Mouse (Mus musculus) hindbrain, postnatal 0 days (tissue): ENCODE data around the gene Tlx2. TPM values are rescaled to one million over a fixed set of nuclear protein-coding genes. Genes with fewer than 3 reads are reported as not detected.

Source experiments
- ATAC-seq: fragments of 200-750 bp; cut with Nextera tagmentation; 2 replicates; pipeline ENCODE4 v1.8.0; 2017; ENCODE audit warnings: mild to moderate bottlenecking, moderate TSS enrichment, moderate library complexity
- DNase-seq: peaks from one replicate; pipeline ENCODE4 v3.0.0-alpha.2; 2015; ENCODE audit warnings: low spot score
- H3K27ac ChIP-seq: fragments of 300-500 bp; sonication (generic); 2 replicates; pipeline ENCODE4 v1.5.1; 2014; ENCODE audit warnings: mild to moderate bottlenecking
- H3K27me3 ChIP-seq: fragments of 300-500 bp; sonication (generic); 2 replicates; pipeline ENCODE4 v1.6.1; 2014; ENCODE audit warnings: low read length, mixed read lengths; ENCODE audit not compliant: insufficient read depth
- H3K36me3 ChIP-seq: fragments of 300-500 bp; sonication (generic); 2 replicates; pipeline ENCODE4 v1.6.1; 2014; ENCODE audit warnings: low read length, mixed read lengths; ENCODE audit not compliant: insufficient read depth
- H3K4me1 ChIP-seq: fragments of 300-500 bp; sonication (generic); 2 replicates; pipeline ENCODE4 v1.6.1; 2014; ENCODE audit warnings: antibody characterized with exemption, low read length, mixed read lengths; ENCODE audit not compliant: insufficient read depth
- H3K4me2 ChIP-seq: fragments of 300-500 bp; sonication (generic); 2 replicates; pipeline ENCODE4 v1.6.1; 2014; ENCODE audit warnings: low read depth, mild to moderate bottlenecking, low read length, moderate library complexity, mixed read lengths
- H3K4me3 ChIP-seq: fragments of 300-500 bp; sonication (generic); 2 replicates; pipeline ENCODE4 v1.5.1; 2014; ENCODE audit warnings: low read length
- H3K9ac ChIP-seq: fragments of 300-500 bp; sonication (generic); replicated peaks from 2 replicates; pipeline ENCODE4 v1.6.1; 2014; ENCODE audit warnings: mild to moderate bottlenecking, low read length, moderate library complexity, mixed read lengths
- H3K9me3 ChIP-seq: fragments of 300-500 bp; sonication (generic); 2 replicates; pipeline ENCODE4 v1.6.1; 2016; ENCODE audit warnings: low read length, mixed read lengths
- CTCF ChIP-seq: IDR thresholded peaks from 2 replicates; pipeline ENCODE4 v1.5.1; 2016; ENCODE audit warnings: antibody characterized with exemption, control low read depth, low read depth
- WGBS: fragments of 180-500 bp; shearing (Covaris S2); extraction: QIAGEN DNeasy Blood & Tissue Kit; methylation state at CpG from one replicate; pipeline ENCODE4 v1.1.7; 2014; 5-methylcytosine and 5-hydroxymethylcytosine counted together
- microRNA counts: library from miRNA; unstranded; fragments of <30 nt; microRNA quantifications from one replicate; lab custom pipeline; 2015
- microRNA-seq, 2 experiments: library from miRNA; unstranded; fragments of <30 nt; microRNA quantifications; one replicate each; pipeline ENCODE4; 2016
- polyA plus RNA-seq: library from polyadenylated mRNA; unstranded; fragments of >200 nt; fragmentation: Nextera tagmentation; extraction: Ambion mirVana; gene quantifications from 2 replicates; pipeline ENCODE4 v1.2.1, GENCODE M21; 2015
- total RNA-seq: library from RNA; depleted of rRNA; stranded (reverse); fragments of >200 nt; gene quantifications from 2 replicates; pipeline ENCODE4 v1.2.3, GENCODE M21; 2014; rRNA removed

Gene Tlx2
- total and polyA plus RNA-seq, 2 experiments from 2014 or later, result not detected

- Histone ChIP-seq H3K9ac (no peak overlapping the region), H3K27me3 (no peaks in the 10 kb centered on the region), H3K4me2 (no peak overlapping the region), H3K36me3 (no peaks in the 10 kb centered on the region), H3K4me1 (no peaks in the 10 kb centered on the region), H3K9me3 (no peaks in the 10 kb centered on the region), H3K4me3 (no peak overlapping the region), H3K27ac (no peak overlapping the region)
- no peak for TF ChIP-seq CTCF
- no peak for DNase-seq
- ATAC-seq, result no peak
- 73% methylated on average over 3 of the region's 3 CpGs for WGBS
Measured at GRCm38 (mm10) chr6:83019044-83019443, 51.0 kb downstream of the Tlx2 start.

MicroRNAs encoded within 50 kb of the gene (microRNA counts, 519-probe panel; counts per million panel counts)
- microRNA mmu-miR-3470a+mmu-miR-3470b (lab: Ali Mortazavi, UCI), result not detected

Small RNA genes lying within 50 kb of the gene (microRNA-seq; reads per million reads assigned to microRNA genes)
- 0 reads per million in 2 experiments for gene Mir3470a
- 0 to 0.35 reads per million in 2 experiments for gene Mir7040

Other genes starting within 250 kb of the Tlx2 start
- 19.2 and 21.6 TPM in 2 replicates for gene Sema4f, start 130.5 kb downstream of the Tlx2 start, total RNA-seq
- 18.1 and 19.4 TPM in 2 replicates for gene Sema4f, start 130.5 kb downstream of the Tlx2 start, polyA plus RNA-seq
- gene M1ap, start 123.4 kb downstream of the Tlx2 start, total RNA-seq, result 0.16 TPM in 1 of 2 replicates, not detected in the other
- 0.24 and 0.38 TPM in 2 replicates for gene M1ap, start 123.4 kb downstream of the Tlx2 start, polyA plus RNA-seq
- gene Dok1, start 36.8 kb downstream of the Tlx2 start, total RNA-seq, result 4.3 and 15.4 TPM in 2 replicates
- 1.8 and 2.5 TPM in 2 replicates for gene Dok1, start 36.8 kb downstream of the Tlx2 start, polyA plus RNA-seq
- gene Loxl3, start 36.1 kb downstream of the Tlx2 start, total RNA-seq, result 4.6 and 6.1 TPM in 2 replicates
- gene Loxl3, start 36.1 kb downstream of the Tlx2 start, polyA plus RNA-seq, result 5.4 and 5.6 TPM in 2 replicates
- gene Aup1, start 15.8 kb downstream of the Tlx2 start, total RNA-seq, result 185 and 219 TPM in 2 replicates
- 136 and 148 TPM in 2 replicates for gene Aup1, start 15.8 kb downstream of the Tlx2 start, polyA plus RNA-seq
- gene Htra2, start 15.0 kb downstream of the Tlx2 start, total RNA-seq, result 48.4 and 54.2 TPM in 2 replicates
- gene Htra2, start 15.0 kb downstream of the Tlx2 start, polyA plus RNA-seq, result 82.9 and 88.2 TPM in 2 replicates
- gene Dqx1, start 12.4 kb downstream of the Tlx2 start, total RNA-seq, result 0.50 TPM in 1 of 2 replicates, not detected in the other
- 0.36 and 0.42 TPM in 2 replicates for gene Dqx1, start 12.4 kb downstream of the Tlx2 start, polyA plus RNA-seq
- 11.0 and 16.4 TPM in 2 replicates for gene Pcgf1, start 7.6 kb upstream of the Tlx2 start, total RNA-seq
- 27.8 and 29.1 TPM in 2 replicates for gene Pcgf1, start 7.6 kb upstream of the Tlx2 start, polyA plus RNA-seq
- not detected in 2 replicates for gene Lbx2, start 16.1 kb upstream of the Tlx2 start, total RNA-seq
- not detected in 2 replicates for gene Lbx2, start 16.1 kb upstream of the Tlx2 start, polyA plus RNA-seq
- gene Ccdc142, start 31.3 kb upstream of the Tlx2 start, total RNA-seq, result 12.7 and 19.9 TPM in 2 replicates
- 4.7 TPM in 2 replicates for gene Ccdc142, start 31.3 kb upstream of the Tlx2 start, polyA plus RNA-seq
- 4.3 and 5.7 TPM in 2 replicates for gene Gm42688, start 31.3 kb upstream of the Tlx2 start, total RNA-seq
- gene Gm42688, start 31.3 kb upstream of the Tlx2 start, polyA plus RNA-seq, result 3.0 and 3.7 TPM in 2 replicates
- gene Mrpl53, start 38.7 kb upstream of the Tlx2 start, total RNA-seq, result 72.5 and 73.7 TPM in 2 replicates
- 122 and 126 TPM in 2 replicates for gene Mrpl53, start 38.7 kb upstream of the Tlx2 start, polyA plus RNA-seq
- gene Mogs, start 45.2 kb upstream of the Tlx2 start, total RNA-seq, result 44.9 and 48.5 TPM in 2 replicates
- 20.5 and 21.1 TPM in 2 replicates for gene Mogs, start 45.2 kb upstream of the Tlx2 start, polyA plus RNA-seq
- 182 and 209 TPM in 2 replicates for gene Wbp1, start 51.3 kb upstream of the Tlx2 start, total RNA-seq
- gene Wbp1, start 51.3 kb upstream of the Tlx2 start, polyA plus RNA-seq, result 99.6 and 101 TPM in 2 replicates
- gene Ino80b, start 55.1 kb upstream of the Tlx2 start, total RNA-seq, result 26.7 and 31.0 TPM in 2 replicates
- 12.0 and 14.8 TPM in 2 replicates for gene Ino80b, start 55.1 kb upstream of the Tlx2 start, polyA plus RNA-seq
- gene Rtkn, start 65.2 kb upstream of the Tlx2 start, total RNA-seq, result 40.0 and 73.6 TPM in 2 replicates
- 20.8 and 21.1 TPM in 2 replicates for gene Rtkn, start 65.2 kb upstream of the Tlx2 start, polyA plus RNA-seq
- 8.5 and 13.8 TPM in 2 replicates for gene Wdr54, start 86.1 kb upstream of the Tlx2 start, total RNA-seq
- gene Wdr54, start 86.1 kb upstream of the Tlx2 start, polyA plus RNA-seq, result 19.9 and 20.0 TPM in 2 replicates
- 12.7 and 17.8 TPM in 2 replicates for gene 1700003E16Rik, start 86.1 kb upstream of the Tlx2 start, total RNA-seq
- gene 1700003E16Rik, start 86.1 kb upstream of the Tlx2 start, polyA plus RNA-seq, result 10.2 and 11.4 TPM in 2 replicates
- gene Dctn1, start 95.6 kb upstream of the Tlx2 start, total RNA-seq, result 124 and 132 TPM in 2 replicates
- gene Dctn1, start 95.6 kb upstream of the Tlx2 start, polyA plus RNA-seq, result 145 and 153 TPM in 2 replicates
- gene Slc4a5, start 149.5 kb upstream of the Tlx2 start, total RNA-seq, result 5.2 and 6.0 TPM in 2 replicates
- 2.5 and 2.8 TPM in 2 replicates for gene Slc4a5, start 149.5 kb upstream of the Tlx2 start, polyA plus RNA-seq